Mouse (Mus musculus) left cerebral cortex, postnatal 14 days (tissue): Measurements from ENCODE around the gene Tnfrsf12a. TPM values are rescaled to one million over a fixed set of nuclear protein-coding genes. Genes with fewer than 3 reads are reported as not detected.

Source experiments
- DNase-seq, 2 experiments: peaks; one replicate each; pipeline ENCODE4 v3.0.0; 2021 to 2022; ENCODE audit warnings: low spot score in 2 of 2, mixed read lengths in 1 of 2
- intact Hi-C: fragments of 180-260 bp; cut with DNase I; formaldehyde crosslinking; loops from one replicate; pipeline ENCODE4 v1.15.1; 2025
- total RNA-seq, 2 experiments: library from RNA; stranded (reverse); gene quantifications; 2 replicates each; pipeline ENCODE4 v1.2.3; 2021

Tnfrsf12a gene
- total RNA-seq, 2 experiments from 2014 or later = 6.3 to 9.6 TPM

DNA sequence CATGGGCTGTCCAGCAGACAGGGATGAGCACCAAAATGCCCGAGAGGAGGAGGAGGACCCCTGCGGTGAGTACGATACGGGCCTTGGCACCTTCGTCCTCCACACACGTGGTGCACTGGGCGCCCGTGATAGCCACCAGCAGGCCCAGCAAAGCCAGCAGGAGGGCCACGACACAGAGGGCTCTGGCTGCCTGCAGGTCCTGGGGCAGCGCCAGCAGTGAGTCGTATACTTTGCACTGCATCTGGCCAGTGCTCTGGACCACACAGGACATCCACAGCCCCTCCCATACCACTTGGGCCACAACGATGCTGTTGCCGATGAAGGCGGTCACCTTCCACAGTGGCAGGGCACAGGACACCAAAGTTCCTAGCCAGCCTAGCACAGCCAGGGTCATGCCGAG, 6.0 kb upstream of the Tnfrsf12a start:
- no peak for DNase-seq
- intact Hi-C loops = no loop called here

DNA sequence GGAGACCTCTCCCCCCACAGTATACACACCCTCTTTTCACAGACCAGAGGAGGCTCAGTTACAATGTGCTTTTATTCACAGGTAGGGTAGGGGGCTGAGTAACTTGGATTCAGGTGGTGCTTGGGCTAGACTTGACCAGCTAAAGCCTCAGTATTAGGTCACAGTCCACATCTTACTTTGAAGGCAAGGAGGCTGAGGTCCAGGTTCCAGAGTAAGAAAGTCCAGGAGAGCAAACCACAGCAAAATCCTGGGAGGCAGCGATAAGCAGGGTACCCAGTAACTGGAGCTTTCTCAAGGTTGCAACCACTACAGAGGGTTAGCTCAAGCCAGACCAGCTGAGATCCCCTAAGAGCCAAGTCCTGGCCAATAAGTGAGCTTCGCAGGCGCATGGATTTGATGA, 5.3 kb upstream of the Tnfrsf12a start:
- intact Hi-C loops = no loop called here
- DNase-seq = no peak

DNA sequence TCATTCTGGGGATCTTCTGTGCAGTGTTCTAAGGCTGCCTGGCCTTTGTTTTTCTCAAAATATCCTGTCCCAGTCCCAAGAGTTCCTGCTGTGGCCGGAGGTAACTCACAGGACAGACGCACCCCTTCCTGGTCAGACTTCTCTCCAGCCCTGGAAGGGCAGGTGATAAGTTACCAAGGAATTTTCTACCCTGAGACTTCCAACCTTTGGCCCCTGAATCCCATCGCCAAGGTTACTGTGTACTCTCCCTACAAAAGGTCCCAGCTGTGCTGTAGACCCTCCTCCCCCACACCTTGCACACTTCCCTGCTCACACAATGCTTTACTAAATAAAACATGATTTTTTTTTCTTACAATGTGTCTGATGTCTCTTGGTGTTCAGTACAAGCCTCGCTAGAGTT, 4.8 kb upstream of the Tnfrsf12a start:
- intact Hi-C loops = no loop called here
- no peak for DNase-seq

DNA sequence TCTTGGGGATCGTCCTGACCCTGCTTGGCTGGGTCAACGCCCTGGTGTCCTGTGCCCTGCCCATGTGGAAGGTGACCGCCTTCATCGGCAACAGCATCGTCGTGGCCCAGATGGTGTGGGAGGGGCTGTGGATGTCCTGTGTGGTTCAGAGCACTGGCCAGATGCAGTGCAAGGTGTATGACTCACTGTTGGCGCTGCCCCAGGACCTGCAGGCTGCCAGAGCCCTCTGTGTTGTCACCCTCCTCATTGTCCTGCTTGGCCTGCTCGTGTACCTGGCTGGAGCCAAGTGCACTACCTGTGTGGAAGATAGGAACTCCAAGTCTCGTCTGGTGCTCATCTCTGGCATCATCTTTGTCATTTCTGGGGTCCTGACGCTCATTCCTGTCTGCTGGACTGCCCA, 3.8 kb upstream of the Tnfrsf12a start:
- intact Hi-C loops = no loop called here
- DNase-seq = no peak

DNA sequence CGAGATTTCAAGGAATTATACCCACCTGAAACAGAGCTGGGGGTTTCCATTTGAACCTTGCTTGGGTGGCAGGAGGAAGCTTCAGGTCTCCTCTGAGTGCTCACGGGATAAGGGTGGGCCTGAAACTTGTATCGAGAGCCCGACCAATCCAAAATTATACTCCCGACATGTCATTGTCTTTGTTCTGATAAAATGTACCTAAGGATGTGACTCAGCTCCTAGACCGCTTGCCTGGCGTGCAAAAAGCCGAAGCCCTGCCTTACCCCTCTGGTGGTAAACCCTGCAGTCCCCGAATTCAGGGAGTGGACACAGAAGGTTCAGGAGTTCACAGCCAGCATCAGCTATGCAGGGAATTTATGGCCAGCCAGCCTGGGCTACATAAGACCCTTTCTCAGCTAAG, 3.1 kb upstream of the Tnfrsf12a start:
- intact Hi-C loops = no loop called here
- no peak for DNase-seq

DNA sequence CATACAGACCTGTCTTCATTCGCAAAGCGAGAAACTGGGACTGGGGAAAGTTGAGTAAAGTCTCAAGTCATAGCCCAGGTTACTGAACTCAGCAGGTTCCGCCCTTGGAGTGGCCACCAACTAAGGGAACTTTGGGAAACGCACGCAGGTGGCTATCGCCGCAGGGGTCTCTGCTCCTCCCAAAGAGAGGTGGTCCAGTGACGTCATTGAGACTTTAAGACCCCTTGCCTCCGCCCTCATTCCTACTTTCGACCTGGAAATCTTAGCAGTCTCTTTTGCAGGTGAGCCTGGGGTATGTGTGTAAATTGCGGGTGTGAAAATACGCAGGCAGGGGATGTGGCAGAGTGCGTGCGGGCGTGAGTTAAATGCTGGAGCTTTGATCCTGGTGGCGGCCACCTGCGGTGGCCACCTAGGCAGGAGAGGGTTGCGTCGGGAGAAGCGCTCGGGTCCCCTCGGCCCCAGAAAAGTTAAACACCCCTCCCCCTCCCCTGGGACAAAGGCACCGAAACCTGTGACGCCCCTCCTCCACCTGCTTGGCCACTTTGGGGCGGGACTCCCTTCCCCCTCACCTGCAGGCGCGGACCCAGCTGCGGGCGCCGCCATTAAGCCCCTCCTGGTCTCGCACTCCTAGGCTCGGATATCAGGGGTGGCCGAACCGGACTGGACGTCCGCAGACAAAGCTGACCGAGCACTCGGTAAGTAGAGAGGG, 2.0 kb upstream of the Tnfrsf12a start, which contains the start of gene Cldn6:
Cldn6 (plus strand) TSS at position 123 of the 709 bp plus-strand sequence.
- no peak for DNase-seq
- intact Hi-C loops = no loop called here

DNA sequence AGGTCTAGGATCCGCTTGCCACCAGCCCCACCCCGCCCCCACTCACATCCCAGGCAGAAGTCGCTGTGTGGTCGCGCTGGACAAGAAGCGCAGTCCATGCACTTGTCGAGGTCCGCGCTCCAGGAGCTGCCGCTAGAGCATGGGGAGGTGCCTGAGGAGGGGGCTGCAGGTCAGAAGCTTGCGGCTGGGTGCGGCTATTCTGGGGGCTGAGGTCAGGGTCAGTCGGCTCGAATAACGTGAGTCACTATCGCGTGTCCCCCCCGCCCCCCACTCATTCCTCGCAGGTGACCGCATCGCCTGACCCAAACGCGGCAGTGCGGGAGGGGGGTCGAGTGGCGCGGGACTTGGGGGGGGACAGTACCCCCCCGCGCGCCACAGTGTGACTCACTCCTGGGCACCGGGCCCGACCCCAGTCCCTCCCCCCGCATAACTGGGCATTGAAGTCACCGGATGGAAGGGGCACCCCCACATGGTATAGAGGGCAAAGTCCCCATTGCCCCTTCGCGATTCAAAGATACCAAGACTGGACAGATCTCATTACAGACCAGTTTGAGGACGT, 716 bp downstream of the Tnfrsf12a start:
- no peak for DNase-seq
- intact Hi-C loops = no loop called here

DNA sequence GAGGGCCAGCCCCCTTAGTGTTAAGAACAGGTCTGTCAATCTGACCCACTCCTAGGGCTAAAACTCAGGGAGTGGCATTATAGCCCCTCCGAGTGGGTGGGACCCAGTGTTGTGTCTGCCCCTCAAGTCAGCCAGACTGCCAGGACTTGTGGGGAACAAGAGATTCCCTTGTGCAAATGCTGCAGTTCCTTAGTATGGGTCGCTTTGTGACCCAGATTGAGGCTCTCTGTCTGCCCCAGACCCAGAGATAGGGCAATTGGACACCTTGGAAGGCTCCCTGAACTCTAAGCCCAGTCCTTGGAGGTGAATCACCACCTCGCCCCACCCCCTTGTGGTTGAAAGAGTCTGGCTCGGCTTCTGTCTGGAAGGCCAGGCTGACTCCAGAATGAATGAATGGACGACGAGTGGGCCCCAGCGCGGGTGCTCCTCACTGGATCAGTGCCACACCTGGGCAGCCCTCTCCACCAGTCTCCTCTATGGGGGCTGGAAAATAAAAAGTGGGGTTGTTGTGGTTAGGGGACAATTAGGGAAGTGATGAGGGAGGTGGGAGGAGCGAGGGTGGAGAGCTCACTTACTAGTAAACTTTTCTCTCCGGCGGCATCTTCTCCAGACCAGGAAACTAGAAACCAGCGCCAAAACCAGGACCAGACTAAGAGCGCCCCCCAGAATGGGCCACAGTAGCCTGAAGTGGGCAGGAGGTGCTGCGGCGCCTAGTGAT, 1.5 kb downstream of the Tnfrsf12a start:
- intact Hi-C loops = no loop called here
- DNase-seq = no peak

DNA sequence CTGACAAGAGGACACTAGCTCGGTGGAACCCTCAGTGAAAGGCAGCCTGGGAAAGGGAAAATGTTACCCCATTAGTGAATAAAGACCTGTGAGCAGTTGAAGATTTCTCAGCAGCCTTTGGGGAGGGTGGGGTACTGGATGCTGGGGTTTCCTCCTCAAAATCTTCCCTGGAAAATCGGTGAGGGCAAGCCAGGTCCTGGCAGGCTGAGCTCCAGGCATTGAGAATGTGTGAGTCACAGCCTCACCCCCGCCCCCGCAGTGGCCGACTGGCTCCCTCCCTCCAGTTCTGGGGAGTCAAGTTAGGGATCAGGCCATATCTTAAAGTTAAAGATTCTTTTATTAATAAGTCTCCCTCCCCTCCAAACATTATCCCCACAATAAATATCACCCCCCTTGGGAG, 2.1 kb downstream of the Tnfrsf12a start:
- intact Hi-C loops = no loop called here
- no peak for DNase-seq

DNA sequence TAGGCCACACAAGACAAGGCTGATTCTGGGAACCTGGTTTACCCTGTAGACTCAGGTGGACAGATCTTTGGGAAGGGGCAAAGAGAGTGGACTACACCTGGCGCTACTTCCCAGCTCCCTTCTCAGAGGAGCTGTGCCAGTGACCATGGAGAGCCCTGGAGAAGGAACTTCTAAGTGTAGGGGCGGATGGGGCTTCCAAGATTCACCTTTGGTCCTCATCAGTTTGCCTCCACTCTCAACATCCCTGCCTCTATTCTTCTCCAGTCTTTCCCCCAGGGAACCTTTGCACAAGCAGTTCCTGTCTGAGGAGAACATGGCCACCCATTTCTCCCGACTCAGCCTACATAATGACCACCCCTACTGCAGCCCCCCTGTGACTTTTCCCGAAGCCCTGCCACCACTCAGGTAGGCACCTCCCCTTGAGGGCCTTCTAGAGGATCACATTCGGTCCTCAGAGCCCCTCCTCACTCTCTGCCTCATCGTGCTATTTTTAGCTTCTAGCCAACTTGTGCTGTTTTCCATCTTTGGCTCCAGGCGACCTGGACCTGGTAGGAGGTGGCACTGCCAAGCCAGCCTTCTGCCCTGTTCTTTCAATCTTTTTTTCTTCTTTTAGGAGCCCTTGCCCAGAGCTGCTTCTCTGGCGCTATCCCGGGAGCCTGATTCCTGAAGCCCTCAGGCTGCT, 2.9 kb downstream of the Tnfrsf12a start:
- no peak for DNase-seq

DNA sequence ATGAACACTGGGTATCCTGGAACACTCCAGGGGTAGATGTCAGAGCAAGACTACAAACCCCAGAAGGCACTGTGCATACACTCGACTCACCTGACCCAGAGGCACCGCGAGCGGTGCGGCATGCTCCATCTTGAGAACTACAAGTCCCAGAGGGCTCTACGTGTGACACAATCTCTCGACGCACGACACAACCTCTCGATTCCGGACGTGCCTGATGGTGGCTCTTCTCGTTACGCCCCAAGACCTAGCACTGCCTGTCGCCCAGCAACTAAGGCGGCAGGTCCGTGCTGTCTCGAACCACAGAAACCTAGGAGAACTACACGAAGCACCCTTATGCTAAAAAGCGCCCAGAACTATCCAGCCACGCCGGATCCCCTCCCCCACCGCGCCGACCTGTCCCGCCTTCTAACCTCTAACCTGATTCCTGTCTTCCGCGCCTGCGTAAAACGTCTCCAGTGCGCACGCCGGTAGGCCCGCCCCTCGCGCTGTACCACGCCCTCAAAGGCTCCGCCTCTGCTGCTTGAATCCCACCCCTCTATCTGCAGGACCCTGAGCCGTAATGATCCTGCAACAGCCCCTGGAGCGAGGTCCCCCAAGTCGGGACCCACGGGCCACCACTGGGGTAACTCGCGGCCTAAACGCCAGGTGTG, 3.7 kb downstream of the Tnfrsf12a start, which contains the start of the genes Hcfc1r1 and Thoc6:
Hcfc1r1 (plus strand) TSS at position 173 of the 650 bp plus-strand sequence.
Thoc6 (minus strand) TSS at position 459 of the 650 bp plus-strand sequence.
- peak; percentile 93 to 98 for DNase-seq
- intact Hi-C loops = loop anchor here (1.0 kb wide), 1 partner anchor 12 kb away; no protein-coding TSS in a partner anchor

More for the DNA sequence above, 2.9 kb downstream of the Tnfrsf12a start:
- intact Hi-C loops = no loop called here

DNA sequence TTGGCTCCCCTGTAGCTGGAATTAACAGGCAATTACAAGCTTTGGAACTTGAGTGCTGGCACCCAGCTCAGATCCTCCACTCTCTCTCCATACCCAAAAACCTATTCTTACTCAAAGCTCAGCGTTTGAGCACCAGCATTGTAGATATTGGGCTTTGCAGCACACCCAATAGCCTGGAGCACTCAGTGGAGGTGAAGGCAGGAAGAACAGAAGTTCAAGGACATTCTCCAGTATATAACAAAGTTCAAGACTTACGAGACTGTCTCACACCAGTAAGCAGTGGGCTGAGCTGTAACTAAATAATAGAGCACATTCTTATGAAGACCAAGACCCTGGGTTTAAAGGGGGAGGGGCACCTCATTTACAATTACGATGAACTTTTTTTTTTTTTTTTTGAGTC, 4.5 kb downstream of the Tnfrsf12a start:
- intact Hi-C loops = loop anchor here (1.0 kb wide), 1 partner anchor 11 kb away; no protein-coding TSS in a partner anchor
- DNase-seq = no peak

DNA sequence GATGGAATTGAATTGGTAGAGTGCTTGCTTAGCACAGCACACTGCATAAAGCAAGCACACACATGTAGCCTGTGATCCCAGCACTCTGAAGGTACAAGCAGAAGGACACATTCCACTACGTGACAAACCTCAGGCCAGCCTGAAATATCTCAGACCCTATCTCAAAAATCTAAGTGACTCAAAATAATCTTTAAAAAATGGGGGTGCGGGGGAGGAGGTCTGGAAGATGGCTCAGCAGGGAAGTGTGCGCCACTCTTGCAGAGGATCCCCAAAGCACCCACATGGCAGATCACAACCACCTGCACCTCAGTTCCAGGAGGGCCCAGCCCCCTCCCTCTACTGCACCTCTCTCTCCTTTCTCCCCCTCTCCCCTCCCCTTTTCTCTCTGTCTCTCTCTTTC, 5.7 kb downstream of the Tnfrsf12a start:
- DNase-seq = no peak

DNA sequence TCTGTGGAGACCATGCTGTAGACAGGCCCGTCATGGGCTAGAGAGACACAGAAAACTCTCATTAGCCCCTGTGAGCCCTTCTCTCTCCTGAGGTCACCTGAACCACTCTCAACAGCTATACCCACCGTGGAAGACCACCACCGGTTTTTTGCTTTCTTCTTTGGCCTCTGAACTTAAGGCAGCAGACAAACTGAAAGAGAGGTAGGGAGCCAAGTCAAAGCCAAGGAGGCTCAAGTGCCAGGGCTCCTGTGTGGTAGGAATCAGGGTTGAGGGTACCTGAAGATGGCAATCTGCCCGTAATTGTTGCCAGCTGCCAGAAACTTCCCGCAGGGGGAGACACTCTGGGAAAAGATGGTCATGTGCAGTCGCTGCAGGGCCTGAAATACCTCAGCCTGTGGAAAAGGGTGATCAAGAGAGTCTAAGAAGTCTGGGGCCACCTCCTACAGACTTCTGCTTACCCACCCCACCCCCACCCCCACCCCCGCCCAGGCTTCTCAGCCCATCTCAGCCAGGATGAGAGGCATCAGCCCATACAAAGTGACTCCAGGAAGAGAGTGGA, 6.7 kb downstream of the Tnfrsf12a start:
- intact Hi-C loops = no loop called here
- no peak for DNase-seq

More for the DNA sequence above, 5.7 kb downstream of the Tnfrsf12a start:
- intact Hi-C loops = no loop called here

DNA sequence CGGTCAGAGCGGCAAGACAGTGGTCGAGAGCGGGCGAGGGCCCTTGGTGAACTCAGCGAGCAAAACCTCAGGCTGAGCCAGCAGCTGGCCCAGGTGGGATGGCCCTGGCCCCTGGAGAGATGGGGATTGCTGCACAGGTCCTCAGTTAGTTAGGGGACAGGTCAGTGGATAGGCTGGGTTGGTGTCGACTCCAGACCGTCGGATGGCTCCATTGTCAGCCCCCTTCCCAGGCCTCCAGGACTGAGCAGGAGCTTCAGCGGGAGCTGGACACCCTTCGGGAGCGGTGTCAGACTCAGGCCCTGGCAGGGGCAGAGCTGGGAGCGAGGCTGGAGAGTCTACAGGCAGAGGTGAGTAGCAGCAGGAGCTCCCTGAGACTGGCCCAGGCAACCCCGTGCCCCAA, 11.8 kb downstream of the Tnfrsf12a start:
- intact Hi-C loops = no loop called here
- no peak for DNase-seq

DNA sequence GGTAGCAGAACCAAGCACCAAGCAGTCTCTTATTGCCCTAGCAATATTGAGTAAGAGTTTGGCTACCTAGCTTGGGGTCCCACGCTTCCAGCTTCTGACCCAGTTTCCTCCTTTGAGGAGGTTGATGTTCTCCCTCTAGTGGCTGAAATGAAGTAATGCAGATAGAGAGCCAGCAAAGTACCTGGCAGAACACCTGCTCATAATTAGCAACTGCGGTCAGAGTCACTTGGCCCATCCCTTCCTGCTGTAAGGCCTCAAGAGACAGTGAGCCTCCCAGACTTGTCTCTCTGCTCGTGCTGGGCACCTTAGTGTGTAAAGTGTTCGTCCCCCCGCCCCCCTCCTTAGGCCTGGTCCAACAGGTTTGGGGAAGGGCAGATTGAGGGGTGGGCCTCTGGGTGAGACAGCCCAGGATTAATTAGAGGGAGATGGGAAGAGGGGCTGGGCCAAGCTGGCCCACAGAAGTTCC, 12.7 kb downstream of the Tnfrsf12a start:
- peak in 1 of 2 experiments; percentile 26 for DNase-seq
- intact Hi-C loops = loop anchor here (5.0 kb wide), 1 partner anchor 38 kb away; no protein-coding TSS in a partner anchor

DNA sequence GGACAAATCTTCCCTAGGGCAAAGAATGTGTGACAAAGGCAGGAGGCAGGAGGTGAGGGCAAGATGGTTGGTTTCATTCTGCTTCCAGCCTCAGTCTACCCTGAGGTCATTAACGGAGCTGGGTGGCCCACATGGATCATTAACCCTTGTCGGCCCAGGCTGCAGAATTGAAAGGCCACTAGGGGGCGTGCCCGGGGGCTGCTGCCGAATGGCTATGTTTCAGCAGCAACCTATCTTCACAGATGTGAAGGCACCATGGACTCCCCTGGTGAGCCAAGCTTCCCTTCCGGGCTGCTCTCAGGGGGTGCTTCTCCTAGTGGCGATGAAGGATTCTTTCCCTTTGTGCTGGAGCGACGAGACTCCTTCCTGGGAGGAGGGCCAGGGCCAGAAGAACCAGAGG, 15.7 kb downstream of the Tnfrsf12a start:
- intact Hi-C loops = loop anchor here (1.0 to 5.0 kb wide), 2 partner anchors 12 to 41 kb away; partner anchors contain the start of genes Hcfc1r1 and Thoc6

DNA sequence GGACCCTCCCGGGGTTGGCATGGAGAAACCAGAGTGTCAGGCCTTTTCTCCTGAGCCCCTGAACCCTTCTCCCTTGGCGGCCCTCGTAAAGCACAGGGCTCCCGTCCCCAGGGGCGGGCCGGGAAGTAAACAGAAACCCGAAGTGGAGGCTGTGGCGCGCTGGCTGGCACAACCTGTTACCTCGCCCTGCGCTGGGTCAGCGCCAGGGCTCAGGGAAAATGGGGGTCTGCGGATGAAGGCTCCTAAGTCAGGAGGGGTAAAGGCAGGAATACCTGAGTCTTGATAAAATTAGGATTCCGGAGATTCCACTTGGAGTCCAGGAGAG, 16.4 kb downstream of the Tnfrsf12a start:
- DNase-seq = no peak
- intact Hi-C loops = loop anchor here (1.0 to 5.0 kb wide), 2 partner anchors 12 to 41 kb away; partner anchors contain the start of genes Hcfc1r1 and Thoc6

More for the DNA sequence above, 15.7 kb downstream of the Tnfrsf12a start:
- no peak for DNase-seq
